Mouse (Mus musculus) heart, embryonic 10.5 days (tissue): ENCODE data around the gene Zfp777. TPM values are rescaled to one million over a fixed set of nuclear protein-coding genes. Genes with fewer than 3 reads are reported as not detected.

Experiments used
- DNase-seq: peaks from one replicate; pipeline ENCODE4 v3.0.0-alpha.2; 2017; ENCODE audit warnings: low spot score
- H3K27ac ChIP-seq: fragments of 300-500 bp; sonication (generic); 2 replicates; pipeline ENCODE4 v1.5.1; 2016; ENCODE audit warnings: mild to moderate bottlenecking
- H3K27me3 ChIP-seq: fragments of 300-500 bp; sonication (generic); 2 replicates; pipeline ENCODE4 v1.6.1; 2016; ENCODE audit warnings: mild to moderate bottlenecking; ENCODE audit not compliant: poor library complexity, insufficient read depth, severe bottlenecking
- H3K36me3 ChIP-seq: fragments of 300-500 bp; sonication (generic); 2 replicates; pipeline ENCODE4 v1.6.1; 2016; ENCODE audit warnings: mild to moderate bottlenecking, moderate library complexity
- H3K4me1 ChIP-seq: fragments of 300-500 bp; sonication (generic); 2 replicates; pipeline ENCODE4 v1.6.1; 2016; ENCODE audit warnings: mild to moderate bottlenecking
- H3K4me3 ChIP-seq: fragments of 300-500 bp; sonication (generic); 2 replicates; pipeline ENCODE4 v1.5.1; 2016; ENCODE audit warnings: mild to moderate bottlenecking, moderate library complexity
- H3K9me3 ChIP-seq: fragments of 300-500 bp; sonication (generic); 2 replicates; pipeline ENCODE4 v1.6.1; 2016; ENCODE audit warnings: mild to moderate bottlenecking, moderate library complexity
- WGBS: fragments of 180-500 bp; shearing (Covaris S2); methylation state at CpG from one replicate; pipeline ENCODE4 v1.1.7; 2016; 5-methylcytosine and 5-hydroxymethylcytosine counted together
- polyA plus RNA-seq: library from polyadenylated mRNA; unstranded; fragments of >200 nt; fragmentation: Nextera tagmentation; extraction: Ambion mirVana; gene quantifications from 2 replicates; pipeline ENCODE4 v1.2.1, GENCODE M21; 2016

Gene Zfp777
- 4.7 and 8.0 TPM in 2 replicates for polyA plus RNA-seq

GRCm38 (mm10) chr6:48048426-48049272, at the start of gene Zfp777:
Zfp777 (minus strand) TSS chr6:48048911.
- Histone ChIP-seq H3K4me1 (peaks cover 7% of the 10 kb centered on the region), H3K9me3 (no peaks in the 10 kb centered on the region), H3K4me3 (peak within 1 kb of the TSS; percentile 85), H3K27ac (peak within 1 kb of the TSS; percentile 92), H3K27me3 (peaks cover 9% of the 10 kb centered on the region; the same call in 1 of the 2 replicates), H3K36me3 (peaks cover 12% of the 10 kb centered on the region)
- DNase-seq, result peak; percentile 92
- 2% methylated on average over 82 of the region's 82 CpGs for WGBS

GRCm38 (mm10) chr6:48086957-48087715, 38.4 kb upstream of the Zfp777 start:
- Histone ChIP-seq H3K4me3 (peak overlapping the region; percentile 88), H3K4me1 (peaks cover 8% of the 10 kb centered on the region; the same call in 1 of the 2 replicates), H3K27ac (no peak overlapping the region), H3K9me3 (no peaks in the 10 kb centered on the region), H3K36me3 (peaks cover 21% of the 10 kb centered on the region), H3K27me3 (0 out of 2 replicates have a peak, but pooled peaks cover 3% of the 10 kb centered on the region)
- 38% methylated on average over 14 of the region's 14 CpGs for WGBS
- no peak for DNase-seq

GRCm38 (mm10) chr6:48086471-48086878, 37.8 kb upstream of the Zfp777 start, which contains the start of gene Zfp746:
Zfp746 (minus strand) TSS chr6:48086593.
- peak within 1 kb of the TSS; percentile 88 for H3K4me3 ChIP-seq
- H3K4me1 ChIP-seq, result peaks cover 8% of the 10 kb centered on the region; the same call in 1 of the 2 replicates
- peak within 1 kb of the TSS; percentile 98 for H3K27ac ChIP-seq
- DNase-seq, result peak; percentile 92
- H3K9me3 ChIP-seq, result no peaks in the 10 kb centered on the region
- H3K36me3 ChIP-seq, result peaks cover 27% of the 10 kb centered on the region
- H3K27me3 ChIP-seq, result 0 out of 2 replicates have a peak, but pooled peaks cover 3% of the 10 kb centered on the region
- 2% methylated on average over 53 of the region's 53 CpGs for WGBS

- Histone ChIP-seq H3K36me3 (peaks cover 35% of the 10 kb centered on the region), H3K4me3 (peak overlapping the region; percentile 88), H3K27me3 (0 out of 2 replicates have a peak, but pooled peaks cover 3% of the 10 kb centered on the region), H3K9me3 (no peaks in the 10 kb centered on the region), H3K27ac (peak overlapping the region; percentile 98), H3K4me1 (peaks cover 8% of the 10 kb centered on the region; the same call in 1 of the 2 replicates)
- WGBS, result 3% methylated on average over 69 of the region's 72 CpGs
- DNase-seq, result peak; percentile 87
These were observed 37.1 kb upstream of the Zfp777 start for GRCm38 (mm10) chr6:48085521-48086404.

GRCm38 (mm10) chr6:48083733-48084191, 35.1 kb upstream of the Zfp777 start:
- Histone ChIP-seq H3K27ac (no peak overlapping the region), H3K4me1 (peaks cover 8% of the 10 kb centered on the region; the same call in 1 of the 2 replicates), H3K9me3 (no peaks in the 10 kb centered on the region), H3K4me3 (no peak overlapping the region), H3K36me3 (peaks cover 53% of the 10 kb centered on the region), H3K27me3 (0 out of 2 replicates have a peak, but pooled peaks cover 3% of the 10 kb centered on the region)
- DNase-seq, result peak; percentile 11
- WGBS, result 94% methylated on average over 6 of the region's 6 CpGs

- no peaks in the 10 kb centered on the region for H3K27me3 ChIP-seq
- no peaks in the 10 kb centered on the region for H3K9me3 ChIP-seq
- no peak overlapping the region for H3K4me3 ChIP-seq
- H3K27ac ChIP-seq, result no peak overlapping the region
- H3K4me1 ChIP-seq, result peaks cover 8% of the 10 kb centered on the region; the same call in 1 of the 2 replicates
- peak; percentile 63 for DNase-seq
- H3K36me3 ChIP-seq, result peaks cover 67% of the 10 kb centered on the region
- 95% methylated on average over 3 of the region's 3 CpGs for WGBS
These were observed 33.2 kb upstream of the Zfp777 start for GRCm38 (mm10) chr6:48081952-48082351.

- 92% methylated on average over 5 of the region's 5 CpGs for WGBS
- peaks cover 73% of the 10 kb centered on the region for H3K36me3 ChIP-seq
- peaks cover 4% of the 10 kb centered on the region; the same call in 1 of the 2 replicates for H3K4me1 ChIP-seq
- H3K27me3 ChIP-seq, result no peaks in the 10 kb centered on the region
- H3K27ac ChIP-seq, result no peak overlapping the region
- DNase-seq, result peak; percentile 54
- no peak overlapping the region for H3K4me3 ChIP-seq
- H3K9me3 ChIP-seq, result no peaks in the 10 kb centered on the region
These were observed 32.3 kb upstream of the Zfp777 start for GRCm38 (mm10) chr6:48081021-48081420.

GRCm38 (mm10) chr6:48073316-48073715, 24.6 kb upstream of the Zfp777 start:
- Histone ChIP-seq H3K9me3 (no peaks in the 10 kb centered on the region), H3K27ac (no peak overlapping the region), H3K4me3 (no peak overlapping the region), H3K36me3 (peaks cover 53% of the 10 kb centered on the region), H3K27me3 (no peaks in the 10 kb centered on the region), H3K4me1 (no peaks in the 10 kb centered on the region)
- WGBS, result 79% methylated on average over 5 of the region's 5 CpGs
- DNase-seq, result no peak

GRCm38 (mm10) chr6:48067492-48067891, 18.8 kb upstream of the Zfp777 start:
- Histone ChIP-seq H3K4me1 (no peaks in the 10 kb centered on the region), H3K9me3 (no peaks in the 10 kb centered on the region), H3K27ac (no peak overlapping the region), H3K27me3 (no peaks in the 10 kb centered on the region), H3K36me3 (peaks cover 64% of the 10 kb centered on the region), H3K4me3 (no peak overlapping the region)
- DNase-seq, result no peak
- WGBS, result 95% methylated on average over 3 of the region's 3 CpGs

- no peak overlapping the region for H3K27ac ChIP-seq
- WGBS, result 95% methylated on average over 6 of the region's 6 CpGs
- no peak overlapping the region for H3K4me3 ChIP-seq
- no peaks in the 10 kb centered on the region for H3K27me3 ChIP-seq
- no peaks in the 10 kb centered on the region for H3K4me1 ChIP-seq
- no peak for DNase-seq
- H3K9me3 ChIP-seq, result no peaks in the 10 kb centered on the region
- H3K36me3 ChIP-seq, result peaks cover 65% of the 10 kb centered on the region
These were observed 16.9 kb upstream of the Zfp777 start for GRCm38 (mm10) chr6:48065587-48066075.

GRCm38 (mm10) chr6:48064451-48064850, 15.7 kb upstream of the Zfp777 start:
- Histone ChIP-seq H3K9me3 (no peaks in the 10 kb centered on the region), H3K4me3 (no peak overlapping the region), H3K4me1 (no peaks in the 10 kb centered on the region), H3K36me3 (peaks cover 65% of the 10 kb centered on the region), H3K27me3 (no peaks in the 10 kb centered on the region), H3K27ac (no peak overlapping the region)
- 88% methylated on average over 14 of the region's 14 CpGs for WGBS
- no peak for DNase-seq

GRCm38 (mm10) chr6:48063940-48064339, 15.2 kb upstream of the Zfp777 start:
- H3K4me3 ChIP-seq, result no peak overlapping the region
- no peaks in the 10 kb centered on the region for H3K27me3 ChIP-seq
- no peaks in the 10 kb centered on the region for H3K9me3 ChIP-seq
- WGBS, result 90% methylated on average over 28 of the region's 28 CpGs
- no peak for DNase-seq
- peaks cover 63% of the 10 kb centered on the region for H3K36me3 ChIP-seq
- no peak overlapping the region for H3K27ac ChIP-seq
- H3K4me1 ChIP-seq, result no peaks in the 10 kb centered on the region
